Mouse (Mus musculus): ENCODE data around the gene Hist1h2ai. TPM values are rescaled to one million over a fixed set of nuclear protein-coding genes. Genes with fewer than 3 reads are reported as not detected.
"Not testable (repeated sequence)": the region's sequence is repeated elsewhere in the genome, so short reads cannot be mapped to it uniquely, and the experiment has no call there.

Gene Hist1h2ai
- polyA plus RNA-seq, 1 experiment from 2014 or later, result 9.5 TPM

DNA sequence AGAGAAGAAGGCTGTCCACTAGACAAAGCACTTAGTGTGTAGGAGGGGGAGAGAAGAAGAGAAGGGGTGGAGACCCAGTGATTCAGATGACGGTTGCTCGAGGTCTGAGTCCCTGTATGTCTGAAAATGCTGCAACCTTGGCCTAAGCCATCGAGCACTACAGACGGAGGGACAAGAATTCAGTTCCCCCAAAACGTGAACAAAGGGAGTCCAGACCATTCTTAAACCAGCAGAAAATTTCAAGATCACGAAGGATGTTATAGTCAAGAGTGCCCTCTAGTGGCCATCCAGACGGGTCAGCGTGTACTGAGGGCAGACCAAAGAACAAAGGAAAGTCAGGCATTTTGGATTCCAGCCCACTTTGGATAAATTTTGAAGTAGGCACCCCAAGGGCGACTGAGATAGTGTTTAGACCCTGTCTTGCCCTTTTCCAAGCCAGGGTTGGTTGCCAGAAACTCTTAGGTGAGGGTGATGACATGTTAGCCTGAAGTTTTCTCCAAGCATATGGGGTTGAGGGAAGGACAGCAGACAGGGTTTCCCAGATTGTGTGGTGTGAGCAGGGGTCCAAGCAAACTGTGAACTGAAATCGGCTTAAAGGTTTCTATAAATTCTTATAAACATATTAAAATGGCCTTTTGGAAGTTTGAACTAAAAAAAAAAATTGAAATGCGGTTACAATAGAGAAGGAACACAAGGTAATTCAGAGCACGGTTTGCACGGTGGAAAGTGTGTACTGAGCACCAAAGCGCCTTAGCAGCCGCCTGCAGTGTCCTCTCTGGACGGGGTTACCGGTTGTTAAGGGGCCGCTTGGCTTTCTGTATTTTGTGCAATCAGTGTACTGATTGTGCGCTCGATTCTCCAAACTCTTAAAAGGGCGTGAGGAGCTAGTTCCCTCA is 18.0 kb downstream of the Hist1h2ai start:
- Histone ChIP-seq H3K4me1 (peaks cover 19% of the 10 kb centered on the region), H3K9ac (replicated peaks) (peak overlapping the region; percentile 67), H3K36me3 (no peaks in the 10 kb centered on the region), H3K4me3 (replicated peaks) (peak overlapping the region; percentile 43), H3K27ac (replicated peaks) (peak overlapping the region; percentile 96), H3K9me3 (replicated peaks) (no peaks in the 10 kb centered on the region), H3K27me3 (replicated peaks) (no peaks in the 10 kb centered on the region), H3K4me2 (peak overlapping the region; percentile 80)
- peak; percentile 85 for ATAC-seq (ENCODE audit: low FRiP score)
- WGBS, result 0% methylated on average over 21 of the region's 21 CpGs

- H3K27me3 ChIP-seq (replicated peaks); H3K9me3 ChIP-seq (replicated peaks); H3K36me3 ChIP-seq: not testable (repeated sequence)
- peak within 1 kb of the TSS; percentile 67 for H3K9ac ChIP-seq (replicated peaks)
- peaks cover 19% of the 10 kb centered on the region for H3K4me1 ChIP-seq
- ATAC-seq (ENCODE audit: low FRiP score), result peak; percentile 93
- peak within 1 kb of the TSS; percentile 80 for H3K4me2 ChIP-seq
- H3K27ac ChIP-seq (replicated peaks), result peak within 1 kb of the TSS; percentile 96
- under 1% methylated on average over 46 of the region's 56 CpGs for WGBS
- H3K4me3 ChIP-seq (replicated peaks), result peak within 1 kb of the TSS; percentile 43
Observed at GRCm38 (mm10) chr13:21734906-21735767, 18.9 kb downstream of the Hist1h2ai start, which contains the start of gene Hist1h4j. Gene Hist1h4j (plus strand): TSS chr13:21735064.

DNA sequence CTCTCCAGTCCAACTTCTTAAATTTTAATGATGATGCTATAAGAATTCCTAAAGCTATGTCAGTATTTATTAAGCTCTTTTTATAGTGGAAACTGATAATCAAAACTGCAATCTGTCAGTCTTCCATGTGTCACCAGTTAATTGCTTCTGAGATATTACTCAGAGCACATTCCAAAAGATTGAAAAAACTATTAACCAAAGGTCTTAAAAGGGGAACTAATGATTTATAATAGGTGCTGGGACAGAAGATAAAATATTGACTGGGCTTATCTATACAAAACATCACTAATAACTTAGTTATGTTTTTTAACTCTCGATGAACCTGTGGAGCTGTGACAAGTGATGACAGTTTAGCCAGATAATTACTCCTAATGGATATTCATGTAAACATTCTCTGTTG is 28.8 kb downstream of the Hist1h2ai start:
- Histone ChIP-seq H3K9ac (replicated peaks) (no peak overlapping the region), H3K9me3 (replicated peaks) (no peaks in the 10 kb centered on the region), H3K27me3 (replicated peaks) (no peaks in the 10 kb centered on the region), H3K4me2 (no peak overlapping the region), H3K27ac (replicated peaks) (no peak overlapping the region), H3K36me3 (no peaks in the 10 kb centered on the region), H3K4me1 (peaks cover 14% of the 10 kb centered on the region), H3K4me3 (replicated peaks) (no peak overlapping the region)
- ATAC-seq (ENCODE audit: low FRiP score), result no peak
- WGBS, result 92% methylated on average over 1 of the region's 1 CpGs

GRCm38 (mm10) chr13:21749387-21750158 is 33.4 kb downstream of the Hist1h2ai start:
- Histone ChIP-seq H3K4me2 (peak overlapping the region; percentile 71), H3K9ac (replicated peaks) (peak overlapping the region; percentile 55), H3K4me3 (replicated peaks) (peak overlapping the region; percentile 48), H3K36me3 (no peaks in the 10 kb centered on the region), H3K27ac (replicated peaks) (peak overlapping the region; percentile 89), H3K9me3 (replicated peaks) (no peaks in the 10 kb centered on the region), H3K4me1 (peaks cover 24% of the 10 kb centered on the region), H3K27me3 (replicated peaks) (no peaks in the 10 kb centered on the region)
- 7% methylated on average over 5 of the region's 5 CpGs for WGBS
- no peak for ATAC-seq (ENCODE audit: low FRiP score)

DNA sequence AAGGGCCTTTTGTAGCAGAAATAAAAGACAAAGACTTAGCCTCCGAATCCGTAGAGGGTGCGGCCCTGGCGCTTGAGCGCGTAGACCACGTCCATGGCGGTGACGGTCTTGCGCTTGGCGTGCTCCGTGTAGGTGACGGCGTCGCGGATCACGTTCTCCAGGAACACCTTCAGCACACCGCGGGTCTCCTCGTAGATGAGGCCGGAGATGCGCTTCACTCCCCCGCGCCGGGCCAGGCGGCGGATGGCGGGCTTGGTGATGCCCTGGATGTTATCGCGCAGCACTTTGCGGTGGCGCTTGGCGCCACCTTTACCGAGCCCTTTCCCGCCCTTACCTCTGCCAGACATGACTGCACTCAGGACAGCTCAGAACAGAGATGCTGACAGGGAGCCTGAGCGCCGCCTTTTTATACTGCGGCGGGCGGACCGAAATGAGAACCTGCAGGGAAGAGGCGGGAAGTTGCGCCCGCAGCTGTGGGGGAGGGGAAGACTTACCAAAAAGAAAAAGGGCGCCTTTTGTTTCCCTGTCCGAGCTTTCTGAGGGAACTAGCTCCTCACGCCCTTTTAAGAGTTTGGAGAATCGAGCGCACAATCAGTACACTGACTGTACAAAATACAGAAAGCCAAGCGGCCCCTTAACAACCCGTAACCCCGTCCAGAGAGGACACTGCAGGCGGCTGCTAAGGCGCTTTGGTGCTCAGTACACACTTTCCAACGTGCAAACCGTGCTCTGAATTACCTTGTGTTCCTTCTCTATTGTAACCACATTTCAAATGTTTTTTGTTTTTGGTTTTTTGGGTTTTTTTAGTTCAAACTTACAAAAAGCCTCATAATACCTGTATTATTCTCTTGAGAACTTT is 34.2 kb downstream of the Hist1h2ai start, which contains the start of gene Hist1h4k:
TSS of gene Hist1h4k (minus strand) at position 347 of the 859 bp plus-strand sequence.
- H3K36me3 ChIP-seq; H3K9me3 ChIP-seq (replicated peaks); H3K27me3 ChIP-seq (replicated peaks): not testable (repeated sequence)
- Histone ChIP-seq H3K4me3 (replicated peaks) (peak within 1 kb of the TSS; percentile 48), H3K4me1 (peaks cover 28% of the 10 kb centered on the region), H3K4me2 (peak within 1 kb of the TSS; percentile 71), H3K27ac (replicated peaks) (peak within 1 kb of the TSS; percentile 89), H3K9ac (replicated peaks) (peak within 1 kb of the TSS; percentile 55)
- 0% methylated on average over 42 of the region's 56 CpGs for WGBS
- ATAC-seq (ENCODE audit: low FRiP score), result peak; percentile 90

GRCm38 (mm10) chr13:21751417-21751816 is 35.2 kb downstream of the Hist1h2ai start:
- H3K4me1 ChIP-seq, result peaks cover 28% of the 10 kb centered on the region
- no peak overlapping the region for H3K27ac ChIP-seq (replicated peaks)
- H3K36me3 ChIP-seq, result no peaks in the 10 kb centered on the region
- ATAC-seq (ENCODE audit: low FRiP score), result no peak
- no peaks in the 10 kb centered on the region for H3K9me3 ChIP-seq (replicated peaks)
- H3K4me3 ChIP-seq (replicated peaks), result no peak overlapping the region
- no peak overlapping the region for H3K9ac ChIP-seq (replicated peaks)
- H3K4me2 ChIP-seq, result no peak overlapping the region
- H3K27me3 ChIP-seq (replicated peaks), result no peaks in the 10 kb centered on the region

GRCm38 (mm10) chr13:21751827-21752226 is 35.6 kb downstream of the Hist1h2ai start:
- no peak overlapping the region for H3K4me3 ChIP-seq (replicated peaks)
- no peak overlapping the region; the same call in 1 of the 2 replicates for H3K27ac ChIP-seq (replicated peaks)
- no peak overlapping the region for H3K4me2 ChIP-seq
- ATAC-seq (ENCODE audit: low FRiP score), result no peak
- WGBS, result 70% methylated on average over 3 of the region's 3 CpGs
- H3K9me3 ChIP-seq (replicated peaks), result no peaks in the 10 kb centered on the region
- no peaks in the 10 kb centered on the region for H3K36me3 ChIP-seq
- no peak overlapping the region for H3K9ac ChIP-seq (replicated peaks)
- H3K27me3 ChIP-seq (replicated peaks), result no peaks in the 10 kb centered on the region
- H3K4me1 ChIP-seq, result peaks cover 28% of the 10 kb centered on the region

DNA sequence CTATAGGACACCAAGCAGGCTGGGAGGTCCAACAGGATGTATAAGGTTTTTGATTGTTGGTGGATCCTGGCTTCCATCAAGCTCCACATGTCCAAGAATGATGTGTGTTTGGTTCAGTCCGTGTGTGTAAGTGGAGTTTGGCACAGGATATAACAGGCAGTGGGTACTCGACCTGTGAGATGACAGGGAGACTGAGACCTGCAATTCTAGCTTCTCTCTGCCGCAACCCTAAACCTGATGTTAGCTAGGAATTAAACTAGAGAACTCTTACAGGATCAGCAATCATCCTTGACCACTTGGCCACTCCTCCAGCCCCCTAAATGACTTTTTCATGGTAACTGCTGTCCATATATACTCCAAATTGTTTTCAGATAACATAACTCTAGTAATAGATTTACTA is 36.1 kb downstream of the Hist1h2ai start:
- Histone ChIP-seq H3K4me1 (peaks cover 28% of the 10 kb centered on the region), H3K4me2 (no peak overlapping the region), H3K4me3 (replicated peaks) (no peak overlapping the region), H3K36me3 (no peaks in the 10 kb centered on the region), H3K27me3 (replicated peaks) (no peaks in the 10 kb centered on the region), H3K27ac (replicated peaks) (no peak overlapping the region; the same call in 1 of the 2 replicates), H3K9ac (replicated peaks) (no peak overlapping the region), H3K9me3 (replicated peaks) (no peaks in the 10 kb centered on the region)
- 53% methylated on average over 3 of the region's 3 CpGs for WGBS
- ATAC-seq (ENCODE audit: low FRiP score), result no peak

DNA sequence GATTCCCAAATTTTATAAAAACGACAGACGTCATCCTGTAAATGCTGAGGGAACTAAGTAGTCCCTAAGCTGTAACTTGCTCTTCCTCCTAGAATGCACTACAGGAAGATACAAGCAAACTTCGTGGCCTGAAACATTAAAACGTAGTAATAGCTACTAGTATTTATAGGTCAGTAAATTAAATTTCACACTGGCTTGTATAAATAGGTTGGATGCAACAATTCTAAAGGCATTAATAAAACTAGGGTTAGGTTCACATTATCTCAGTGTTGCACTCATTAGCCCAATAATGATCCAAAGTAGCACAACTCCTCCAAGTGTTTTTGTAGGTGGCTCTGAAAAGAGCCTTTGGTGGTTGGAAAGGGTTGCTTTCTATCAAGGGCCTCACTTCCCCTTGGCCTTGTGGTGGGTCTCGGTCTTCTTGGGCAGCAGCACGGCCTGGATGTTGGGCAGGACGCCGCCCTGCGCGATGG is 36.9 kb downstream of the Hist1h2ai start:
- H3K4me2 ChIP-seq, result peak overlapping the region; percentile 80
- no peaks in the 10 kb centered on the region for H3K27me3 ChIP-seq (replicated peaks)
- peak overlapping the region; percentile 92 for H3K27ac ChIP-seq (replicated peaks)
- H3K4me1 ChIP-seq, result peaks cover 28% of the 10 kb centered on the region
- no peak for ATAC-seq (ENCODE audit: low FRiP score)
- no peaks in the 10 kb centered on the region for H3K9me3 ChIP-seq (replicated peaks)
- 3% methylated on average over 10 of the region's 10 CpGs for WGBS
- H3K9ac ChIP-seq (replicated peaks), result peak overlapping the region; percentile 58
- no peaks in the 10 kb centered on the region for H3K36me3 ChIP-seq
- peak overlapping the region; percentile 48 for H3K4me3 ChIP-seq (replicated peaks)

DNA sequence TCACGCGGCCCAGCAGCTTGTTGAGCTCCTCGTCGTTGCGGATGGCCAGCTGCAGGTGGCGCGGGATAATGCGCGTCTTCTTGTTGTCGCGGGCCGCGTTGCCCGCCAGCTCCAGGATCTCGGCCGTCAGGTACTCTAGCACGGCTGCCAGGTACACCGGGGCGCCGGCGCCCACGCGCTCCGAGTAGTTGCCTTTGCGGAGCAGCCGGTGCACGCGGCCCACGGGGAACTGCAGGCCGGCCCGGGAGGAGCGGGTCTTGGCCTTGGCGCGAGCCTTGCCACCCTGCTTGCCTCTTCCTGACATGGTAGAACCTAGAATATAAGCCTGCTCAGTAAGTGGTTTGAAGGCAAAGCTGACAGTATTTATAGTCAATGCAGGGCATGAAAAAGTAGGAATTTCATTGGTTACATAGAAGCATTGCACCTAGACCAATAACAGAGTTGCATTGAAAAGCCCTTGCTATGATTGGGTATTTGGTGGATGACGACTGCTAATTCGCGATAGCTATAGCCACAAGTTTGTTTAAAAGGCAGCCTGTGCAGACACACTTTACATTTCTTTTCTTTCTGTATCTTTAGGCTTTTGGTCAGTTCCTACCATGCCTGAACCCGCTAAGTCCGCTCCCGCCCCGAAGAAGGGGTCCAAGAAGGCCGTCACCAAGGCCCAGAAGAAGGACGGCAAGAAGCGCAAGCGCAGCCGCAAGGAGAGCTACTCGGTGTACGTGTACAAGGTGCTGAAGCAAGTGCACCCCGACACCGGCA is 37.5 kb downstream of the Hist1h2ai start, which contains the start of the genes Hist1h2ak and Hist1h2bn:
TSS of gene Hist1h2ak (minus strand) at position 304 of the 762 bp plus-strand sequence.
TSS of gene Hist1h2bn (plus strand) at position 600 of the 762 bp plus-strand sequence.
- Histone ChIP-seq H3K9ac (replicated peaks) (peak within 1 kb of the TSS; percentile 58), H3K4me3 (replicated peaks) (peak within 1 kb of the TSS; percentile 48), H3K4me1 (peaks cover 25% of the 10 kb centered on the region), H3K27ac (replicated peaks) (peak within 1 kb of the TSS; percentile 92), H3K4me2 (peak within 1 kb of the TSS; percentile 80)
- H3K27me3 ChIP-seq (replicated peaks); H3K36me3 ChIP-seq; H3K9me3 ChIP-seq (replicated peaks): not testable (repeated sequence)
- ATAC-seq (ENCODE audit: low FRiP score), result peak; percentile 95
- WGBS, result under 1% methylated on average over 39 of the region's 50 CpGs
